Mouse (Mus musculus) G1E (cell line): ENCODE data around the gene Fam131b.

Experiments used
- CTCF ChIP-seq: IDR thresholded peaks from 2 replicates; pipeline ENCODE4 v1.5.1; 2012; ENCODE audit warnings: low read depth, low read length, inconsistent platforms, mixed read lengths
- GATA1 ChIP-seq: IDR thresholded peaks from 2 replicates; pipeline ENCODE4 v1.6.1; 2012; ENCODE audit warnings: borderline replicate concordance, low read length, inconsistent platforms, mixed read lengths
- POLR2AphosphoS5 ChIP-seq: IDR thresholded peaks from 2 replicates; pipeline ENCODE4 v1.6.1; 2012; ENCODE audit warnings: low read depth, low read length, inconsistent platforms; ENCODE audit not compliant: insufficient replicate concordance
- TAL1 ChIP-seq: conservative IDR thresholded peaks from 2 replicates; pipeline ENCODE4 v1.6.1; 2012; ENCODE audit warnings: low read depth, low read length, inconsistent platforms, mixed read lengths

DNA sequence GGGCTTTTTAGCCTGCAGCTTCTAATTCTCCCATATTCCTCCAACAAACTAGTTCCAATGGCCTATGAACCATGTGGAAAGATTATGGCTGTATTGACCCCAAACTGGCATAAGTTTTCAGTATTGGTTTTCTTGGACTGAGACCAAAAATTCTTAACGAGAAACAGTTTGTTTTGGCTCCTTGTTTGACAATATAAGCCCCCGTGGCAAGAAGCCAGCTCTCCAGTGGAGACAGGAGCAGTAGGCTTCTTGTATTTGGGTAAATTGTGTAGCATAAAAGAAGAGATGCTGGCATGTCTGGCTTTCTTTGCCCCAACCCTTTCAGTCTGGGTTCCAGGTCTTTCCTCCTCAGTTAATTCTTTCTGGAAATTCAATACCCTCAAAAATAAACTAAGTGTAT lies 48.3 kb downstream of the Fam131b start:
- TF ChIP-seq CTCF (no peak), TAL1 (no peak), POLR2AphosphoS5 (no peak), GATA1 (no peak)
